Mouse (Mus musculus) midbrain, embryonic 11.5 days (tissue): ENCODE data around the gene Mdga2. TPM values are rescaled to one million over a fixed set of nuclear protein-coding genes. Genes with fewer than 3 reads are reported as not detected.

Source experiments
- ATAC-seq: fragments of 200-750 bp; cut with Nextera tagmentation; 2 replicates; pipeline ENCODE4 v1.8.0; 2017; ENCODE audit warnings: moderate TSS enrichment, moderate library complexity; ENCODE audit not compliant: low FRiP score
- DNase-seq: peaks from one replicate; pipeline ENCODE4 v3.0.0; 2015; ENCODE audit warnings: low spot score; ENCODE audit errors: missing footprints
- H3K27ac ChIP-seq: fragments of 300-500 bp; sonication (generic); 2 replicates; pipeline ENCODE4 v1.5.1; 2014; ENCODE audit warnings: low read depth, low read length
- H3K27me3 ChIP-seq: fragments of 300-500 bp; sonication (generic); 2 replicates; pipeline ENCODE4 v1.6.1; 2014; ENCODE audit warnings: mild to moderate bottlenecking, low read length, moderate library complexity, mixed read lengths; ENCODE audit not compliant: control insufficient read depth, insufficient read depth
- H3K36me3 ChIP-seq: fragments of 300-500 bp; sonication (generic); 2 replicates; pipeline ENCODE4 v1.6.1; 2014; ENCODE audit warnings: mild to moderate bottlenecking, low read length, moderate library complexity, mixed read lengths; ENCODE audit not compliant: control insufficient read depth, insufficient read depth
- H3K4me1 ChIP-seq: fragments of 300-500 bp; sonication (generic); 2 replicates; pipeline ENCODE4 v1.6.1; 2014; ENCODE audit warnings: low read length; ENCODE audit not compliant: control insufficient read depth, insufficient read depth
- H3K4me2 ChIP-seq: fragments of 300-500 bp; sonication (generic); 2 replicates; pipeline ENCODE4 v1.6.1; 2014; ENCODE audit warnings: mild to moderate bottlenecking, moderate library complexity
- H3K4me3 ChIP-seq: fragments of 300-500 bp; sonication (generic); 2 replicates; pipeline ENCODE4 v1.5.1; 2014; ENCODE audit warnings: low read depth, low read length
- H3K9ac ChIP-seq: fragments of 300-500 bp; sonication (generic); 2 replicates; pipeline ENCODE4 v1.6.1; 2014; ENCODE audit warnings: low read length
- H3K9me3 ChIP-seq: fragments of 300-500 bp; sonication (generic); 2 replicates; pipeline ENCODE4 v1.6.1; 2016; ENCODE audit warnings: low read length; ENCODE audit not compliant: control insufficient read depth
- WGBS: fragments of 180-500 bp; shearing (Covaris S2); extraction: QIAGEN DNeasy Blood & Tissue Kit; methylation state at CpG from one replicate; pipeline ENCODE4 v1.1.7; 2014; 5-methylcytosine and 5-hydroxymethylcytosine counted together
- polyA plus RNA-seq: library from polyadenylated mRNA; unstranded; fragments of >200 nt; fragmentation: Nextera tagmentation; extraction: Ambion mirVana; gene quantifications from 2 replicates; pipeline ENCODE4 v1.2.1, GENCODE M21; 2014

The Mdga2 gene
- polyA plus RNA-seq, 1 experiment from 2014 or later: 4.0 TPM

DNA sequence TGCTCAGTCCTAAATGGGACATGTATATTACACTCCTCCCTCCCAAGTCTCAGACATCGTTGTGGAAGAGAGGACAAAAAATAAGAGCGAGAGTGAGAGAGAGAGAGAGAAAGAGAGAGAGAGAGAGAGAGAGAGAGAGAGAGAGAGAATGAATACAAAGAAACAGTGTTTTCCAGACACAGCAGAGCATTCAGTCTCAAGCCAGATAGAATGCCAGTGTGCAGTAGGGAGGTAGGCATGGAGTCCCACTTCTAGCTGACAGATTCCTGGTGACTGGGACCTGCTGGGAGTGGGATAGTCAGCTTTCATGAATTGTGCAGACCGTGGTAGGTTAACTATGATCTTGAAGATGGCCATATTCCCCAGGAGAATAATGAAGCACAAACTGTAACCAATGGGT is 542.8 kb downstream of the Mdga2 start:
- Histone ChIP-seq H3K4me2 (no peak overlapping the region), H3K9me3 (no peaks in the 10 kb centered on the region), H3K4me1 (no peaks in the 10 kb centered on the region), H3K27me3 (no peaks in the 10 kb centered on the region), H3K4me3 (no peak overlapping the region), H3K27ac (no peak overlapping the region), H3K36me3 (no peaks in the 10 kb centered on the region), H3K9ac (no peak overlapping the region)
- 88% methylated on average over 3 of the region's 3 CpGs for WGBS
- DNase-seq (no peak), ATAC-seq (no peak)

DNA sequence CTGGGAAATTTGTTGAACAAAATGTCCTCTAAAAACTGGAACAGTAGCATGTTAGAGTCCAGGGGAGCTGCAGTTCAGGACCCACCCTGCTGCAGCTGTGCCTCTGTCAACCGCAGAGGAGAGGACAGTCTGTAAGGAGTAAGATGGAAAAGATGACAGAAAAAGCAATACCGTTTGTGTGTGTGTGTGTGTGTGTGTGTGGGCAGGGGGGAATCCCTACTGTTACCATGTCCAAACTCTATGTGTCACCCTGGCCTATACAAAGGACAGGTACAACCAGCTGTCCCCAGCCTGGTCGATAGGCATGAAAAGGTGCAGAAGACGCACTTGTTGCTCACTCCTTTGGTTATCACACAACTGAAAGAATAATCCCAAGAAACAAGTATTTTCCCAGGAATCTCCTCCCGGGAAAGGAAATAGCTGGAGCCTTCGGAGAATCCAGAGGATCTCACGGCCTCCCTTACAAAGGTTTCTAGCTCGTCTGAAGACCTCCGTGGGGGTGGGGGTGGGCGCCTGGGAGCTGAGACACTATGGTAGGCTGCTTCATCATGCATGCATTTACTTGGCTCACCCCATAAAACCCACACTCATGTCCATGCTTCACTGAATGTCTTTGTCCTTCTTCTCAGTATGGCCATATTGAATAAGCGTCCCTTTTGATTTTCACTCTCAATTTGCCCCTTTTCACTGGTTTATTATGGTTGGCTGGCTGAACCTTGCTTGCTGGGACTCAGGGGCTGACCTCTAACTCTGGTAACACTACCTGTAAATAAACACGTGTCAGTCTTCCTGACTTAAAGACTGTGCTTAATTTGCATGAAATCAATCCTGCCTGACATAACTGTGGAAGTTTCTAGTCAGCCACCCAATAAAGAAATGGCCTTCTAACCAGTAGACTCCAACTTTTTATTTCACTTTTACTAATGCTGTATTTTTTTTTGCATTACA is 573.5 kb downstream of the Mdga2 start:
- Histone ChIP-seq H3K9me3 (no peaks in the 10 kb centered on the region), H3K4me2 (no peak overlapping the region), H3K9ac (no peak overlapping the region), H3K27me3 (no peaks in the 10 kb centered on the region), H3K27ac (no peak overlapping the region), H3K4me3 (no peak overlapping the region), H3K4me1 (peaks cover 2% of the 10 kb centered on the region; the same call in 1 of the 2 replicates), H3K36me3 (no peaks in the 10 kb centered on the region)
- WGBS: 47% methylated on average over 12 of the region's 12 CpGs
- DNase-seq (peak; percentile 83), ATAC-seq (peak; percentile 67)

DNA sequence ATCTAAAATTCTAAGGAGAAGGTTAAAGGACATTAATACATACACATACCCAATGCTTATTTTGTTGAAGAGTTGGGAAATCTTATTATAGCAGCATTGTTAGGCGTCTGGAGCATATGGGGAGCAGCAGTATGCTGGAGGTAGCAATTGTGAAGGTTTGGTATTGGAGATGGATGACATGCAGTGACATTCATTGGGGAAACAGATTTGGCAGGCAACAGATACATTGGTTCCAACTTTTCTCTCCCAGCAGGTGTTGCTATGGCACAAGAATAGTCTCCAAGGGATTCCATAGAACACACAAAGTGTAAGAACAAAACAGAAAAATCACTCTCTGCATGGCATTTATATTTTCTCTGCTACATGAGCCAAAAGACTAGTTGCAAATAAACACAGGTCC is 581.9 kb downstream of the Mdga2 start:
- H3K36me3 ChIP-seq: no peaks in the 10 kb centered on the region
- H3K27ac ChIP-seq: no peak overlapping the region
- no peak overlapping the region for H3K4me3 ChIP-seq
- WGBS: 51% methylated on average over 1 of the region's 1 CpGs
- ATAC-seq: no peak
- H3K27me3 ChIP-seq: no peaks in the 10 kb centered on the region
- no peak overlapping the region for H3K9ac ChIP-seq
- H3K9me3 ChIP-seq: no peaks in the 10 kb centered on the region
- no peaks in the 10 kb centered on the region for H3K4me1 ChIP-seq
- no peak overlapping the region for H3K4me2 ChIP-seq
- no peak for DNase-seq

DNA sequence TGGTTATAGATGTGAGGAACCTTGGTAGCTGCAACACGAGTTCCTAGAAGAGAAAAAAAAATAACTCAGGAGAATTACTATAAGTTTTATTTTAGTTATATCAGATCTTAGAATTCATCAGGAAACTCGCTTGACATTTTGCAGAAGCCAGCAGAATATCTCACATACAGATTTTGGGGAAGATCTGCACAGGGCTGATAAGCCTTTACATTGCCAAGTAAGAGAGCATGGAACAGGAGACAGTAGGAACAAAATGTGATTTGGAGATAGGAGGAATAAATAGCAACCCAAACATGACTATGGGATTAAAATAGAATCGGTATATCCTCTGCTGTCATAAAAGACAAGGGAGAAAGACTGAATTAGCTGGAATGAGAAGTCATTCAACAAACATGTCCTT is 602.4 kb downstream of the Mdga2 start:
- Histone ChIP-seq H3K4me3 (no peak overlapping the region), H3K36me3 (no peaks in the 10 kb centered on the region), H3K27me3 (no peaks in the 10 kb centered on the region), H3K27ac (no peak overlapping the region), H3K9ac (no peak overlapping the region), H3K4me2 (no peak overlapping the region), H3K4me1 (no peaks in the 10 kb centered on the region), H3K9me3 (no peaks in the 10 kb centered on the region)
- ATAC-seq: no peak
- no peak for DNase-seq
- 87% methylated on average over 3 of the region's 3 CpGs for WGBS

DNA sequence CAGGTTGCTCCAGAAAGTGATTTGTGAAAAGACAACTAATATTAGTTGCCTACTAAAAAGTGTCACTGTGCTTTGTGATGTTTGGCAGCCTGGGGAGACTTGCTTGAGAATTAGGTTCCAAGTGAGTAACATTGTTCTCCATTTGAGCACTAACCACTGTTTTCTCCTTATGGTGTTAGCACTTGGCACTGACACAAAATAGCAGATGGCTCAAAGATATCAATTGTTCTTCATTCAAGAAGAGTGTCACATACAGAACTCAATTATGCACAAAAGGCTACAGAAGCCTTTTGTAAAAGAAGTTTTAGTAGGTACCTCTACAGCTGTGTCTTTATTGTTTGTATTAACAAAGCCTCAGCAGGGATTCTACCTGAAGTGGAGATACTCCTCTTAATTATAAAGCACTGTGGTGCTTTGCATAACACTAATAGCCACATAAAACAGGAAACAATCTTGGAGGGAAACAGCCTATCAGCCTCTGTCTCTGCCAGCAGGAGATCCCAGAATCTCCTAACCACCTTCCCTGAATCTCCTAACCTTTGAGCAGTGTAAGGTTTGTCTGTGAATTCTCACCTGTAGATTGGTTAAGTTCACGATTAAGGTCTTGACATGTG is 630.6 kb downstream of the Mdga2 start:
- DNase-seq (no peak), ATAC-seq (no peak)
- H3K4me3 ChIP-seq: no peak overlapping the region

DNA sequence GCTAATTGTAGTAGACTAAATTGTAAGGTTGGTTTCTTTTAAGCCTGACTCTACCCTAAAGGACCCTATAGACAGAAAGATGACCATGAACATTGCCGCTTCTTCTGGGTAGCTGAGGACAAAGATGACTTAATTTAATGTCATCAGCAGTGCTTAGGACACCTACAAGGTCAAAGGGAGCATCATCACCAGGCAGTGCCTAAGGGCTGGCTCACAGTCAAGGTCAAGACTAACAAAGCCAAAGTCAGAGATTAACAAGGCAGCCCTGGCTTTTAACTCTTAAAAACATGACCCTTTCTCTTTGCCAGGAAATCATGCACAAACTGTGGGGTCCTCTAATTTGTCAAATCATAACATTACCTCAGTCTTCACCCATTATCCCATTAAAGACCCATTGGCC is 657.0 kb downstream of the Mdga2 start:
- no peak for ATAC-seq
- Histone ChIP-seq H3K4me2 (no peak overlapping the region), H3K4me3 (no peak overlapping the region), H3K36me3 (no peaks in the 10 kb centered on the region), H3K4me1 (no peaks in the 10 kb centered on the region), H3K9ac (no peak overlapping the region), H3K9me3 (no peaks in the 10 kb centered on the region), H3K27me3 (no peaks in the 10 kb centered on the region), H3K27ac (no peak overlapping the region)
- 90% methylated on average over 1 of the region's 1 CpGs for WGBS
- DNase-seq: no peak

More for the DNA sequence above, 630.6 kb downstream of the Mdga2 start:
- Histone ChIP-seq H3K27ac (no peak overlapping the region), H3K9me3 (no peaks in the 10 kb centered on the region), H3K4me1 (no peaks in the 10 kb centered on the region), H3K4me2 (no peak overlapping the region), H3K27me3 (no peaks in the 10 kb centered on the region), H3K9ac (no peak overlapping the region), H3K36me3 (no peaks in the 10 kb centered on the region)
- 35% methylated on average over 1 of the region's 1 CpGs for WGBS

DNA sequence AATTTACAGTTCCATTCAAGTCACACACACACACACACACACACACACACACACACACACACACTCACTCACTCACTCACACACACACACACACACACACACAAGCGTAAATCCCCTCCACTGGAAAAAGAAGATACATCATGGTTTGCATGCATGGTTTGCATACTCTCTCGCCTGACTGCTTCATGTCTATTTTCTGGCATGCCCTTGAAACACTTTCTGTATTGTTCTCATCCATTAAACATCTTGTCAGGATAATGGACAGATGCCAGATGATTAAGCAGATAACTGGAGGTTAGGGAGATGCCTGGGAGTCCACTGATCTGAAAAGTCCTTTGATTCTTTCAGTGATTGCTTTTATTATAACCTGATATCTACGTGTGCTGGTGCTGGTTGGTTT is 665.5 kb downstream of the Mdga2 start:
- Histone ChIP-seq H3K4me3 (no peak overlapping the region), H3K4me1 (no peaks in the 10 kb centered on the region), H3K27ac (no peak overlapping the region), H3K4me2 (no peak overlapping the region), H3K9ac (no peak overlapping the region), H3K9me3 (no peaks in the 10 kb centered on the region), H3K36me3 (no peaks in the 10 kb centered on the region), H3K27me3 (no peaks in the 10 kb centered on the region)
- DNase-seq (no peak), ATAC-seq (no peak)
- WGBS: 79% methylated on average over 3 of the region's 3 CpGs

DNA sequence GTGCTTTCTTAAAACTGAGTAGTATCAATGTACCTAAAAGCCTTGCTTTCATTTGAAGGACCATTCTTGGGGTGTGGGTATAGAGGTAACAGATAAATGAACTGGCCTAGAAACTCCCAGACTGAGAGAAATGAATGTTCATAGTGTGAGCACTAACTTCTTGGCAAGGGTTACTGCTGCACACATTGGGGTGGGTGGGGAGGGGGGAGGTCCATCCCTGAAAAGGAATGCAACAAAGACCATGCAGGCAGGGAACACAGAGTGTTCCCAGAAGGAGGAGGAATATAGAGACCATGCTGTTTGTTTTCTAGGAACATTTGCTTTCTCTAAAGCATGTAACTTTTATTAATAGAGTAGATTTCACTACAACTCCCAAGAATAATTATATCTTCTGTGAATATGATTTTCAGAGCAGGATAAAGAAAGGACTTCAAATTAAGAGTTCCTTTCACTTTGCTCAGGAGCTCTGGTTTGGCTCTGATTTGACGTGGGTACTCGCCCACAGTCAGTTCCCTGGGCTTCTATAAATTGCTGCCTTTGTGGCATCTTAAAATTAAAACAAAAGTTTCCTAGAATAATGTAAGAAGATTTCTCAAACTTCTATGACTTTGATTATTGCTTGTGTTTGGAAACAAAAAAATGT is 666.0 kb downstream of the Mdga2 start:
- H3K4me1 ChIP-seq: no peaks in the 10 kb centered on the region
- H3K27ac ChIP-seq: no peak overlapping the region
- DNase-seq (no peak), ATAC-seq (no peak)
- H3K4me2 ChIP-seq: no peak overlapping the region
- H3K27me3 ChIP-seq: no peaks in the 10 kb centered on the region
- no peak overlapping the region for H3K4me3 ChIP-seq
- H3K9me3 ChIP-seq: no peaks in the 10 kb centered on the region
- WGBS: 73% methylated on average over 2 of the region's 2 CpGs
- H3K9ac ChIP-seq: no peak overlapping the region
- no peaks in the 10 kb centered on the region for H3K36me3 ChIP-seq

DNA sequence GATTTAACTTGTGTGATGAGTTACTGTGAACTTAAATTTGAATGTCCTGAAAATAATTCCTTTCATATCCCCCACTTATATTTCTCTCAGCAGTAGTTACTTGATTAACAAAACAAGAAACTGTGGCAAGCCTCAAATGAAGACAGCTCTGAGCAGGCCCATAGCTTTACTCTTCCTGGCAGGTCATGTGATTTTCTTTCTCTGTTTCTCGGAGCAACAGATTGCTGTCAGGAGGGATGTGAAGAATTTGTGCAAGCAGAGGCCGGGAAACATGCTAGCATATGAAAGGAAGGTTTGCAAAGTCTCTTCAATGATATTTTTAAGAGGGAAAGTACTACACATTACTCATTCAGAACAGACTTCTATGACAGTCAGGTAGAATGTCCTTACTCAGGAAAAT is 697.4 kb downstream of the Mdga2 start:
- Histone ChIP-seq H3K4me2 (no peak overlapping the region), H3K4me3 (no peak overlapping the region), H3K27me3 (no peaks in the 10 kb centered on the region), H3K9me3 (no peaks in the 10 kb centered on the region), H3K4me1 (no peaks in the 10 kb centered on the region), H3K36me3 (no peaks in the 10 kb centered on the region), H3K27ac (no peak overlapping the region), H3K9ac (no peak overlapping the region)
- ATAC-seq (peak; percentile 71), DNase-seq (no peak)
- 25% methylated on average over 2 of the region's 2 CpGs for WGBS
